Mouse (Mus musculus) embryonic facial prominence, embryonic 13.5 days (tissue): ENCODE data around the gene Mgll. TPM values are rescaled to one million over a fixed set of nuclear protein-coding genes. Genes with fewer than 3 reads are reported as not detected.
A peak's percentile ranks its signal among the peaks of the same experiment; 100 is the strongest.

Experiments
- ATAC-seq: fragments of 200-750 bp; cut with Nextera tagmentation; 2 replicates; pipeline ENCODE4 v1.8.0; 2017; ENCODE audit warnings: low read depth; ENCODE audit not compliant: insufficient number of reproducible peaks, insufficient read depth, low FRiP score, low TSS enrichment
- H3K27ac ChIP-seq: fragments of 300-500 bp; sonication (generic); 2 replicates; pipeline ENCODE4 v1.5.1; 2015; ENCODE audit warnings: moderate library complexity, mild to moderate bottlenecking, inconsistent platforms
- H3K27me3 ChIP-seq: fragments of 300-500 bp; sonication (generic); 2 replicates; pipeline ENCODE4 v1.6.1; 2015; ENCODE audit warnings: mild to moderate bottlenecking, inconsistent platforms
- H3K36me3 ChIP-seq: fragments of 300-500 bp; sonication (generic); 2 replicates; pipeline ENCODE4 v1.6.1; 2015; ENCODE audit warnings: mild to moderate bottlenecking, inconsistent platforms
- H3K4me1 ChIP-seq: fragments of 300-500 bp; sonication (generic); 2 replicates; pipeline ENCODE4 v1.6.1; 2015; ENCODE audit warnings: inconsistent platforms
- H3K4me2 ChIP-seq: fragments of 300-500 bp; sonication (generic); 2 replicates; pipeline ENCODE4 v1.6.1; 2015; ENCODE audit warnings: moderate library complexity, mild to moderate bottlenecking, inconsistent platforms
- H3K4me3 ChIP-seq: fragments of 300-500 bp; sonication (generic); 2 replicates; pipeline ENCODE4 v1.5.1; 2015; ENCODE audit warnings: mild to moderate bottlenecking, inconsistent platforms
- H3K9ac ChIP-seq: fragments of 300-500 bp; sonication (generic); 2 replicates; pipeline ENCODE4 v1.6.1; 2015; ENCODE audit warnings: mild to moderate bottlenecking, inconsistent platforms
- H3K9me3 ChIP-seq: fragments of 300-500 bp; sonication (generic); 2 replicates; pipeline ENCODE4 v1.6.1; 2016; ENCODE audit warnings: inconsistent platforms
- WGBS: fragments of 180-500 bp; shearing (Covaris S2); methylation state at CpG from one replicate; pipeline ENCODE4 v1.1.7; 2015; ENCODE audit warnings: mixed read lengths; 5-methylcytosine and 5-hydroxymethylcytosine counted together
- polyA plus RNA-seq: library from polyadenylated mRNA; unstranded; fragments of >200 nt; fragmentation: Nextera tagmentation; extraction: Ambion mirVana; gene quantifications from 2 replicates; pipeline ENCODE4 v1.2.1, GENCODE M21; 2015

Mgll gene
- polyA plus RNA-seq, 1 experiment from 2014 or later = 19.1 TPM

DNA sequence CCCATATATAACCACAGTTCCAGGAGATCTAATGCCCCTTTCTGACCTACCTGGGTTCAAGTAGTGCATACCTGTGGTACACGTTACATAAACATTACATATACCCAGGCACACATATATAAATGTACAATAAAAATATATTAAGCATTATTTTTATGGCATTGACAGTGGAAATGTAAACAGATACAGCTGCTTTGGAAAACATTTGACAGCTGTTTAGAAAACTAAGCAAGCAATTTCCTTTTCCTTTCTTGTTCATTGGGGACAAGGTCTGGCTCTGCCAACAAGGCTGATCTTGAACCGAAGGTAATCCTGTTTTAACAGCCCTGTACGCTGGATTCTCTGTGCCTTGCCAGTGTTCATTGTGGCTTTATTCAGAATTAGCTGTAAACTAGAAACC is 3.2 kb upstream of the Mgll start:
- peaks cover 20% of the 10 kb centered on the region for H3K4me1 ChIP-seq
- H3K27ac ChIP-seq = no peak overlapping the region
- no peak overlapping the region for H3K9ac ChIP-seq
- H3K4me3 ChIP-seq = no peak overlapping the region
- no peaks in the 10 kb centered on the region for H3K36me3 ChIP-seq
- no peaks in the 10 kb centered on the region for H3K9me3 ChIP-seq
- no peak for ATAC-seq
- no peak overlapping the region for H3K4me2 ChIP-seq
- peaks cover 15% of the 10 kb centered on the region for H3K27me3 ChIP-seq
- 50% methylated on average over 3 of the region's 3 CpGs for WGBS

- H3K4me2 ChIP-seq = no peak overlapping the region
- H3K27me3 ChIP-seq = peaks cover 25% of the 10 kb centered on the region
- no peak overlapping the region for H3K27ac ChIP-seq
- H3K36me3 ChIP-seq = no peaks in the 10 kb centered on the region
- no peak overlapping the region for H3K4me3 ChIP-seq
- peaks cover 28% of the 10 kb centered on the region for H3K4me1 ChIP-seq
- no peak for ATAC-seq
- no peak overlapping the region for H3K9ac ChIP-seq
- no peaks in the 10 kb centered on the region for H3K9me3 ChIP-seq
- WGBS = 80% methylated on average over 2 of the region's 2 CpGs
These were observed 1.3 kb upstream of the Mgll start for GRCm38 (mm10) chr6:88722906-88723305.

DNA sequence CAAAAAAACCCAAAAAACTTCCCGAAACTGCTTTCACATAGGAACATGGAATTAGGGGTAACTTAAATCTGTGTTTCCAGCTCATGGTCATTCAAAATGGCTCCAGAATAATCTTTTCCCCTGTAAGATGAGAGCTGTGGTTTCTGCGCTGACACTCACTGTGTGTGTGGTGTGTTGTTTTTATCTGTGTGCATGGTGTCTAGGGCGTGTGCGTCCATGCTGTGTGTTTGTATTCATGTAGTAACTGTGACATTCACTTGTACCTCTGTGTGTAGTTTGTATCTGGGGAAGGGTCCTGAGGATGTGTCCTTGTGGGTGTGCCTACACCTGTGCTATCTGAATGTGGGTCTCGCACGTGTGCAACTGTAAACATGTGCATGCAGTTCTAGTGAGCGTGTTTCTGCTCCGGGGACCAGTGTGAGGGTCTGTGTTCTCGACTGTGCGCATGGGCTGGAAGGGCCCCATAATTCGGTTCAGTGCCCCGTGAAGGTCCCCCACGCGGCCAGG is 353 bp upstream of the Mgll start:
- Histone ChIP-seq H3K4me3 (peak overlapping the region; percentile 67), H3K9ac (peak overlapping the region; percentile 77), H3K36me3 (no peaks in the 10 kb centered on the region), H3K4me1 (peaks cover 28% of the 10 kb centered on the region), H3K4me2 (peak overlapping the region; percentile 90), H3K27me3 (peaks cover 29% of the 10 kb centered on the region), H3K9me3 (no peaks in the 10 kb centered on the region), H3K27ac (peak overlapping the region; percentile 71; the same call in 1 of the 2 replicates)
- no peak; the same call in 1 of the 2 replicates for ATAC-seq
- WGBS = 31% methylated on average over 14 of the region's 14 CpGs

DNA sequence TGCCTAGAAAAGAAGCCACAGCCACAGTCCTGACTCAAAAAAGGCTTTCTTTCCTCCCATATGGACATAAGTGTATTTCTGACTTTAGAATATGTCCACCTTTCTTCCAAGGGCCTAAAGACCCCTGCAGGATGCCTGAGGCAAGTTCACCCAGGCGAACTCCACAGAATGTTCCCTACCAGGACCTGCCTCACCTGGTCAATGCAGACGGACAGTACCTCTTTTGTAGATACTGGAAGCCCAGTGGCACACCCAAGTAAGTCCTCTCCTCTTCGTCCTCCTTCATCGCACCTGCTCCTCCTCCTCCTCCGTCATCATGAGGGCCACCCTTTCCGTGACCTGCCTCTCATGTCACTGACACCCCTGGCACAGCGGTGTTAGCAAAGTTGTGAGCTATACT is 1.4 kb downstream of the Mgll start:
- Histone ChIP-seq H3K9me3 (no peaks in the 10 kb centered on the region), H3K36me3 (no peaks in the 10 kb centered on the region), H3K4me3 (0 out of 2 replicates have a peak overlapping the region, but pooled peaks have one; percentile 1), H3K9ac (no peak overlapping the region), H3K27me3 (peaks cover 32% of the 10 kb centered on the region), H3K4me2 (peak overlapping the region; percentile 90), H3K27ac (no peak overlapping the region), H3K4me1 (peaks cover 28% of the 10 kb centered on the region)
- WGBS = 56% methylated on average over 7 of the region's 7 CpGs
- ATAC-seq = no peak

DNA sequence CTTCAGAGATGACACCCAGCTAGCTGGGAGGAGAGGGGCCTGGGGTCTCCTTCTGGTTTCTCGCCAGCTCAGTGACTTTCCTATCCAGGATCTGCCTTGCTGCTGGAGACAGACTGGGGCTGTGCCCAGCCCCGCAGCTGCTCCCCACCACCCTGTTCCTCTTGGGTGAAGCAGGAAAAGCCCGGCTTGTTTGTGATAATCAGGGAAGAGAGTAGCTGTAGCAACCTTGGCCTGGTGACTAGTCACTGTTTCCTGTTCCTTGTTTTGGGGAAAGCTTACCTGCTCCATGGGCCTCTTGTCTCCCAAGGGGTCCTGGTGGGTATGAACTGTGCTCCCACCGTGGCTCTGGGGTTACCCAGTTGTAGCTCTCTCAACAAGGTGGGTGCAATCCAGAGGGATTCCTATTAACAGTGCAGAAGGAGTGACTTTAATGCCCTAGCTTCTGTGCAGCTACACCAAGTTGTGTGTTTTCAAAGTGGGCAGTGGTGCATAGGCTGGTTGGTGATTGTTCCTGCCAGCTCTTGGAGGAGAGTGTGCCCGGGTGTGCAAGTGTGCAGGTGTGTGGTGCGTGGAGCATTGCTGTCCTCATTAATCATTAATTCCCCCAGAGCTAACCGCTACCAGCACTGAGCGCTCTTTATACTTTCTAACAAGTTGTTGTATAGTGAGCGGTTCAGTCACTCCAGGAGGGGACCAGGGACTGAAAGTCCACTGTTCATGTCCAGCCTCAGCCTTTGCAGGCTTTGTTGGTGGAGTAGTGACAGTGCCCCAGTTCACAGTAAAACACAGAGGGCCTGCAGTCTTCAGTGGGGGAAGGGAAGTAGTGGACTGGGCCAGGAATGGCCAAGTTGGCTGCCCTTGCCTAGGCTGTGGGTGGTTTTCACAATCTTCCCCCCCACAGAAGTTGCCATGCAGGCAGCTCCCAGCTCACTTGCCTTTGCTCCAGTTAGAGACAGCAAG is 2.3 kb downstream of the Mgll start:
- Histone ChIP-seq H3K9me3 (no peaks in the 10 kb centered on the region), H3K36me3 (no peaks in the 10 kb centered on the region), H3K4me3 (no peak overlapping the region), H3K9ac (no peak overlapping the region), H3K4me1 (peaks cover 26% of the 10 kb centered on the region), H3K27ac (no peak overlapping the region), H3K4me2 (peak overlapping the region; percentile 90; the same call in 1 of the 2 replicates), H3K27me3 (peaks cover 37% of the 10 kb centered on the region)
- WGBS = 67% methylated on average over 9 of the region's 9 CpGs
- ATAC-seq = no peak

DNA sequence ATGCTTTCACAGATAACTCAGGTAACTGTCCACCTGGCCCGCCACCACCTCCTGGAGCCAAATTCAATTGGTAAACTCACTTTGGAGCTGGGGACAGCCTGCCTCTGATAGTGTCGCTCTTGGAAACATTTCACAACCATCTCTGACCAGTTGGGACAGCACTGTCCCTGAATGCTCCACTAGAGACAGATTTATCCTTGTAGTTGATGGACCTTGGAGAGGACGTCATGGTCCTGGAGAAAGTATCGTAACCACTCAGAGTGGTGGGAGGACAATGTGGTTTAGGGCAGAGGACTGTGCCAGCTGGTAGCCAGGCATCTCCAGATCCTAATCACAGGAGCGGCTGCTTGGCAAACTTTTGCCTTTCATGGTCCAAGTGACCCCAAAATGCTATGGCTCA is 3.3 kb downstream of the Mgll start:
- Histone ChIP-seq H3K9me3 (no peaks in the 10 kb centered on the region), H3K36me3 (no peaks in the 10 kb centered on the region), H3K4me3 (no peak overlapping the region), H3K27me3 (peaks cover 40% of the 10 kb centered on the region), H3K27ac (no peak overlapping the region), H3K9ac (no peak overlapping the region), H3K4me2 (no peak overlapping the region), H3K4me1 (peaks cover 33% of the 10 kb centered on the region)
- ATAC-seq = no peak
- 93% methylated on average over 5 of the region's 5 CpGs for WGBS

DNA sequence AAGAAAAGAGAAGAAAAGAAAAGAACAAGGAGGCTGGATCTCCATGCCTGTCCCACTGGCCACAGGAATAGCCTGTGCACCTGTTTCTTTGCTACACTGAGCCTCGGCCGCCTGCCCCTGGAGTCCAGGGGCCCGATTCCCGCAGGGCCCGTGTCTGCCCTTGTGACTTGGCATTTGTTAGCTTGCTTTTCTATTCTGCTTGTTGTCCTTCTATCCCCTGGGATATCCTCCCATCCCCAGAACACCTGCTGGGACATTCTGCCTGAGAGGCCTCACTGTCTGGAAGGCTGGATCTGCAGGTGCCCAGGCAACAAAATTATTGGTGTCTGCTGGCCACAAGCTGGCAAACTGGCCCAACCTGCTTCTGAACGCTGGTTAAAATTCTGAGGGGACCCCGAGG is 3.8 kb downstream of the Mgll start:
- peaks cover 39% of the 10 kb centered on the region for H3K4me1 ChIP-seq
- H3K27me3 ChIP-seq = peaks cover 38% of the 10 kb centered on the region
- H3K27ac ChIP-seq = no peak overlapping the region
- no peaks in the 10 kb centered on the region for H3K9me3 ChIP-seq
- no peak for ATAC-seq
- H3K9ac ChIP-seq = no peak overlapping the region
- WGBS = 62% methylated on average over 7 of the region's 7 CpGs
- H3K4me3 ChIP-seq = no peak overlapping the region
- no peaks in the 10 kb centered on the region for H3K36me3 ChIP-seq
- no peak overlapping the region for H3K4me2 ChIP-seq

DNA sequence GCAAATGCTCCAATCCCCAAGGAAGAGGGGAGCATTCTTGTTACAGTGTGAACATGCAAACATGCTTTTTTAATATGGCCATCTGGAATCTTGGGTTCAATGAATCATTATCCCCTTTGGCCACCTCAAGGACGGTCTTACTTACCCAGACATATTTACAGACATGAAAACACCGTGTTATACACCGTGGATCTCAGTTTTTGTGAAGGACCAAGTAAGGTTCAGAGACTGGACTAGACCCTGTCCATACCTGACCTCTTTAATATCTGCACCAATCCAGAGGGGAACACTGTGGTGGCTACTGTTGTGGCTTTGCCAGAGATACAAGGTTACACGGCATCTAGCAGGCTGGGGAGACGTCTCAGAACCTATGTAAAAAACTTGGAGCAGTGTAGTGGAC is 4.3 kb downstream of the Mgll start:
- no peak overlapping the region for H3K4me2 ChIP-seq
- peaks cover 37% of the 10 kb centered on the region for H3K27me3 ChIP-seq
- WGBS = 76% methylated on average over 5 of the region's 5 CpGs
- peaks cover 44% of the 10 kb centered on the region for H3K4me1 ChIP-seq
- ATAC-seq = no peak
- no peak overlapping the region for H3K4me3 ChIP-seq
- no peaks in the 10 kb centered on the region for H3K36me3 ChIP-seq
- H3K9ac ChIP-seq = no peak overlapping the region
- no peak overlapping the region for H3K27ac ChIP-seq
- H3K9me3 ChIP-seq = no peaks in the 10 kb centered on the region

- Histone ChIP-seq H3K27me3 (peaks cover 23% of the 10 kb centered on the region), H3K9ac (no peak overlapping the region), H3K27ac (no peak overlapping the region), H3K9me3 (no peaks in the 10 kb centered on the region), H3K4me1 (peaks cover 32% of the 10 kb centered on the region), H3K36me3 (no peaks in the 10 kb centered on the region), H3K4me2 (no peak overlapping the region), H3K4me3 (no peak overlapping the region)
- WGBS = 82% methylated on average over 11 of the region's 11 CpGs
- no peak for ATAC-seq
These were observed 7.1 kb downstream of the Mgll start for GRCm38 (mm10) chr6:88731211-88731751.

GRCm38 (mm10) chr6:88731991-88732390 is 7.8 kb downstream of the Mgll start:
- H3K9ac ChIP-seq = no peak overlapping the region
- 90% methylated on average over 3 of the region's 3 CpGs for WGBS
- no peak overlapping the region for H3K4me3 ChIP-seq
- H3K27me3 ChIP-seq = peaks cover 16% of the 10 kb centered on the region
- H3K4me1 ChIP-seq = peaks cover 31% of the 10 kb centered on the region
- ATAC-seq = no peak
- H3K4me2 ChIP-seq = no peak overlapping the region
- H3K27ac ChIP-seq = 0 out of 2 replicates have a peak overlapping the region, but pooled peaks have one; percentile 48
- H3K9me3 ChIP-seq = no peaks in the 10 kb centered on the region
- H3K36me3 ChIP-seq = no peaks in the 10 kb centered on the region

DNA sequence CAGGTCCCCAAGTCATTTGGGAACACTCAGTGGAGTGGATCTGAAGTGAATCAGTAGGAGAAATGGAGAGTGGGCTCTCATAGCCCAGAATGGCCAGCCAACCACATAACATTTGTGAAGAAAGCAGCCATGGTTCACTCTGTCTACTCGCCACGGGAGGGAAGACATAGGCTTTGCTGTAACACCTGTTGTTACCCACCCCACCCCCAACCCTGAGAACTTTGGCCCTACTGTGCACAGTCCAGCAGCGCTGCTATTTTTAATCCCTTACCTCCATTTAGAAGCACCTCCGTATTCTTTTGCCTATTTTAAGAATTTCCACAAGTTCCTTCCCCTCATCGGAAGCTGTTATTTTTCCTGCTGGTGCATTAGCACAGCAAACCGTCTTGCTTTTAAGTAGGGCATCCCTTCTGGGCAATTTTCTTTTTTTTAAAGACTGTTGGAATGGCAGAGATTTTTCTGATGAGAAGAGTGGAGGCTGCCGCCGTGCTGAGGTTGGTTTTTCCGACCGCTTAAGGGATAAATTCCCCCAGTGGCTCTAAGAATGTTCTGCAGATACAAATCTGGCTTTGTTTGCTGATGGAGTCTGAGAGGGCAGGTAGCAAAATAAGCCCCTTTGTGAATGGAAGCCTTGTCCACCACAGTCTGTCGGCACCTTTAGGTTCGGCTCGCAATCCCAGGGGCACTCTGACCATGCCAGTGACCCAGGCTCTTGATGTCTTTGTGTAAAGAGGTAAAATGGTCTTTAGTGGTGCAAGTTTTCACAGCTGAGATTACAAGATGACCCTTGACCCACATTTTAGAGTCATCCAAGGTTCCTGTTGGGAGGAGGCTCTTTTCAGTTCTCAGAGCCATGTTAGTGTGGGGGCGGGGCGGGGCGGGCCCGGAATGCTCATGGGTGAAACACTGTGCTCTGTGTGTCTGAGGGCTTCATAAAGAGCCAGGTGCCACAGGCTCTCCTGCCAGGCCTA is 8.7 kb downstream of the Mgll start:
- peak overlapping the region; percentile 51; the same call in 1 of the 2 replicates for H3K27ac ChIP-seq
- no peak for ATAC-seq
- peaks cover 38% of the 10 kb centered on the region for H3K4me1 ChIP-seq
- no peak overlapping the region for H3K4me2 ChIP-seq
- H3K36me3 ChIP-seq = no peaks in the 10 kb centered on the region
- H3K9me3 ChIP-seq = no peaks in the 10 kb centered on the region
- WGBS = 26% methylated on average over 17 of the region's 17 CpGs
- H3K27me3 ChIP-seq = peaks cover 14% of the 10 kb centered on the region
- no peak overlapping the region for H3K4me3 ChIP-seq
- H3K9ac ChIP-seq = no peak overlapping the region
